Mouse (Mus musculus) MN1 (cell line): ENCODE measurements at regions not wholly inside any gene's neighbourhood (a gene's known extent, or its start where the extent isn't known, plus 50 kb on each side); places are given as distances from the start of the nearest gene placed in this dataset.

ENCODE experiments used
- DNase-seq: peaks from one replicate; pipeline ENCODE4 v3.0.0-alpha.2; 2016; ENCODE audit warnings: low spot score

GRCm38 (mm10) chr10:100685748-100686147 lies 95.5 kb downstream of the 1700017N19Rik start:
- no peak for DNase-seq

DNA sequence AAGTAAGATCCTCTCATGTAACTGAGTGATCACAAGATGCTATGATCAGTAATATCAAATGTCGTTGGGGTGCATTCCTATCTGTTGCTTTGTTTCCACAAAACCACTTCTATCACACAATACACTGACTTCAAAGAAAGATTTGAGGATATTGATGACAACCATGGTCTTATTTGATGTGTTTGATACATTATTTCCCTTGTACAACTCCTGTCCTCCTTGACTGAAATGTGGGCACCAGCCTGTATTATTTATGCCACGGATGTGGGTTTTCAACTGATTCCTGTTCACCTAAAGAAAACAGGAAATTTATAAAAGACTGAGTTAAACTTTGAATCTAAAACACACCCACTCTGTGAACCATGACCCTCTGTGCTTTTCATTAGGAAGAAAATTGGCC lies 105.7 kb downstream of the 1700017N19Rik start:
- DNase-seq, result no peak

DNA sequence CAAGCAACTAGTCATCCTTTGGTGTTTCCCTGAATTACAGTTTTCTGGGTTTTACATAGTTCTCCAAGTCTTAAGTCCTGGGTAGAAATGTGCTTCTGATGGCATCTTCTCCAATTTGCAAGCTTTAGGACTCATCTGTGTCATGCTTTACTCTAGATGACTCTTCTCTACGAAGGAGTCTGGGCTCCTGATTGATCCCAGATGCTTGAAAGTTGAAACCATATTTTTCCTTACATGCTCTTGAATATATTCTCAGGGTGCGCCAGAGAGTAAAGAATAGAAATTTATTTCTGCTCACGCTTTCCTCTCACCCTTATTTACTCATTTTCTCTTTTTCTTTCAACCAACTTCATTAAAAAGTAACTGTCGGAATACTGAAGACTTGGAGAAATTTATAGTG lies 108.9 kb downstream of the 1700017N19Rik start:
- DNase-seq, result no peak

- DNase-seq, result no peak
These were observed 110.3 kb downstream of the 1700017N19Rik start for GRCm38 (mm10) chr10:100700281-100701205.

DNA sequence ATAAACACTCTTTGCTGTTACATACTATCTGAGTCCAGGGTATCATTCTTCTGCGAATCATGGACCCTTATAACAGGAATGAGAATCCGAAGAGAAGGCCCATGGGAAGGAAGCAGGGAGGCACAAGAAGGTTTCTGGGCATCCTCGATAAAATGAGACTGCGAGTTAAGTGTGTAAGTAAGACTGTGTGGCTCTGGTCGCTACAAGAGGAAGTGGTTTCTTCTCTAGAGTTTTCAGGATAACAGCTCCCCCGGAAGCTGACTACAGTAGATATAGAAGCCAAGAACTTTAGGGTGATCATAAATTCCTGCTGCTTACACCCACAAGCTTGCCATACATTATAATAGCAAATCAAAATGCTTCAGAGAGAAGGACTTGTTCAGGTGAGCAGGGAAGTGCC lies 111.7 kb downstream of the 1700017N19Rik start:
- no peak for DNase-seq

GRCm38 (mm10) chr10:100716084-100716667 lies 125.9 kb downstream of the 1700017N19Rik start:
- no peak for DNase-seq

DNA sequence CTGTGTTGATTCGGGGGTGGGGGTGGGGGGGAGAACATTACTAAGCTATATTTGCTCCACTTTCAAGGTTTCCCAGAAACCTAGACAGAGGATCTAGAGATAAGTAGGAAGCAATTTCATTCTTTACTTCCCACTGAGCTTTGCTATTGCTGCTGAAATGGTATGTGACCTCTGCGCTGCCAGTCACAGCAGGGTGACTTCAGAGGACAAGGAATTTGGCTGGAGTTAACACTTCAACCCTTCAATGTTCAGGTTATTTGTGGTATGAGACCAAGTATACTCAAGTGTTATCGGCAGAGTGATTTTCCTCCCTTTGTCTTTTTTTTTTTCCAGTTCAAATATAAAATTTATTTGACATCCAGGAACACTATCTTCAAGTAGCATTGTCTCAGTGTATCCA lies 128.3 kb downstream of the 1700017N19Rik start:
- DNase-seq, result no peak

- no peak for DNase-seq
These were observed 151.0 kb downstream of the 1700017N19Rik start for GRCm38 (mm10) chr10:100741269-100741668.

- DNase-seq, result peak; percentile 52
These were observed 151.8 kb downstream of the 1700017N19Rik start for GRCm38 (mm10) chr10:100742065-100742464.

DNA sequence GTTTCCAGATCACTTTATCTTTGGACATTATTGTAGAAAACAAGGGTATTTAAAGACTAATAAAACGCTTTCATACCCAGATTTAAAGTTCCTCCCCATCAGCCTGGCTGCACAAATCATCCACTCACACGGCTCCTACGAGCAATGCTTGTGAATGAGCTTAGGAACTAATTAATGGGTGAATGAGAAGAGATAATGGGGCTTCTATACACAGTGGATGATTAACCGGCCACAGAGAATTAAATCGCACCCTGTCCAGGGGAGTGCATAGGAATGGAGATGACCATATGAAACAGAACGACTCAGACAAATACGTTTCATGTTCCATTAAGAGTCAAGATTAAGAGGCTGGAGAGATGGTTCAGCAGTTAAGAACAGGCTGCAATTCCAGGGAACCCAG lies 155.9 kb downstream of the 1700017N19Rik start:
- DNase-seq, result no peak

- no peak for DNase-seq
These were observed 164.7 kb downstream of the 1700017N19Rik start for GRCm38 (mm10) chr10:100754957-100755356.

- DNase-seq, result no peak
These were observed 184.0 kb downstream of the 1700017N19Rik start for GRCm38 (mm10) chr10:100774252-100774651.

DNA sequence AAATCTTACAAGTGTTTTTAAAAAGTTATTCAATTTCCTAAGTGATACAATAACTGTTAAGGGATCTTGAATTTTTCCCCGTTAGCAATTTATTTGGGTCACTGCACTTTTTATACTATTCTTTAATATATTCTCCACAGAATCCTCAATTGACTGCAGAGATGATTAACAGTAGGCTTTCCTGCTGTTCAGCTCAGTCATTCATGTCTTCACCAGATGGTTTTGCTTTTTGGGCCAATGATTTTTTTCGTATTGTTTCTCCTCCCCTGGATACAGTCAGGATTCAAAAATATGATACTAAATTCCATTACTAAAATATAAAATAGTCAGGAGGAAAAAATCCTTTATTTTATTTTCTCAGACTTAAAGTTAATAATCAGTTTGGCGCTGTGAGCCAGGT lies 201.9 kb downstream of the 1700017N19Rik start:
- DNase-seq, result no peak

GRCm38 (mm10) chr10:100792569-100792968 lies 202.3 kb downstream of the 1700017N19Rik start:
- DNase-seq, result no peak

GRCm38 (mm10) chr10:100795215-100795972 lies 205.1 kb downstream of the 1700017N19Rik start:
- no peak for DNase-seq

DNA sequence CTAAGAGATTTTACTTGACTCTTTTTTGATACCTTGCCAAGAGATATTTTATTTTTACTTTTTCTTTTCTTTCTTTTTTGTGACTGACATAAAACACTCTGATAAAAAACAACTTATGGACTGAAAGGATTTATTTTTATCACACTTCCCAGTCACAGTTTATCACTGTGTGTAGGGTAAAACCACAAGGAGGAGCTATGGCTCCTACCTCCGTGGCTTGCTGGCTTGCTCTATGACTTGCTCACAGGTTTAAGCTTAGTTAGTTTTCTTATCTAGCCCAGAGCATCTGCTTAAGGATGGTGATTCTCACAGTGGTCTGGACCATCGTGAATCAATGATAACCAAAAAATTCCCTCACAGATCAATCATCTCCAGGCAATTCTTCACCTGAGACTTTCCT lies 221.4 kb downstream of the 1700017N19Rik start:
- DNase-seq, result no peak

GRCm38 (mm10) chr10:100834794-100835193 lies 244.5 kb downstream of the 1700017N19Rik start:
- no peak for DNase-seq

- no peak for DNase-seq
These were observed 262.9 kb downstream of the 1700017N19Rik start for GRCm38 (mm10) chr10:100853213-100853612.

GRCm38 (mm10) chr10:100856509-100856908 lies 266.2 kb downstream of the 1700017N19Rik start:
- DNase-seq, result no peak

GRCm38 (mm10) chr10:100865501-100866181 lies 275.4 kb downstream of the 1700017N19Rik start:
- no peak for DNase-seq

- DNase-seq, result no peak
These were observed 278.2 kb downstream of the 1700017N19Rik start for GRCm38 (mm10) chr10:100868360-100868916.

GRCm38 (mm10) chr10:100882584-100882983 lies 292.3 kb downstream of the 1700017N19Rik start:
- no peak for DNase-seq
